Mouse (Mus musculus) cortical plate, adult 2 months (tissue): ENCODE data around the gene Inhbc. TPM values are rescaled to one million over a fixed set of nuclear protein-coding genes. Genes with fewer than 3 reads are reported as not detected.

Experiments used
- H3K27ac ChIP-seq: fragments of 200-500 bp; 2 replicates; pipeline ENCODE4 v1.5.1; 2012; ENCODE audit warnings: low read length, control low read depth, inconsistent platforms; ENCODE audit not compliant: insufficient read depth
- H3K4me1 ChIP-seq: fragments of 200-500 bp; 2 replicates; pipeline ENCODE4 v1.6.1; 2011; ENCODE audit warnings: low read length; ENCODE audit not compliant: control insufficient read depth, insufficient read depth
- H3K4me3 ChIP-seq: fragments of 200-500 bp; 2 replicates; pipeline ENCODE4 v1.5.1; 2011; ENCODE audit warnings: mild to moderate bottlenecking, low read length, control low read depth; ENCODE audit not compliant: insufficient read depth
- CTCF ChIP-seq: fragments of 200-500 bp; IDR thresholded peaks from 2 replicates; pipeline ENCODE4 v1.5.1; 2011; ENCODE audit warnings: mild to moderate bottlenecking, control low read depth, low read length; ENCODE audit not compliant: insufficient read depth; ENCODE audit errors: extremely low read depth
- POLR2A ChIP-seq: fragments of 200-500 bp; IDR thresholded peaks from 2 replicates; pipeline ENCODE4 v1.6.1; 2011; ENCODE audit warnings: mild to moderate bottlenecking, low read length, control low read depth; ENCODE audit not compliant: insufficient read depth; ENCODE audit errors: extremely low read depth
- polyA plus RNA-seq: library from polyadenylated mRNA; depleted of rRNA; stranded (reverse); fragments of >200 nt; gene quantifications from 2 replicates; pipeline ENCODE4 v1.2.3, GENCODE M21; 2012

Gene Inhbc
- polyA plus RNA-seq, 1 experiment = not detected

DNA sequence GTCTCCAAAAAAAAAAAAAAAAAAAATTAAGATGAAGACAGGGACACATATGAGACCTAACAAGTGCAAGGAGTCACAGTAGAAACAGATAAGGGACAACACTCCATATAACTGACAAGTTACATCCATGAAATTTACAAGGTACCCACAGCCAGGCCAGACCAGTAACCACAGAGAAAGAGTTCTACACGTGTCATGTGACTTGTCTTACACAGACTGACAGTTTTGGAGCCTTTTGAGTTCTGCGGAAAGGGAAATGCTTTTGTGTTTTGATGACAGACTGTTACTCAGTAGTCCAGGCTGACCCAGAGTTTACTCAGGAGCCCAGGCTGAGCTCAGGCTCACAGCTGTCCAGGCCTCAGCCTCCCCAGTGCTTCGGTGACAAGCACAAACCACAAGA is 27.2 kb downstream of the Inhbc start:
- Histone ChIP-seq H3K4me1 (peaks cover 1% of the 10 kb centered on the region; the same call in 1 of the 2 replicates), H3K27ac (no peak overlapping the region), H3K4me3 (no peak overlapping the region)
- TF ChIP-seq CTCF (no peak), POLR2A (no peak)

DNA sequence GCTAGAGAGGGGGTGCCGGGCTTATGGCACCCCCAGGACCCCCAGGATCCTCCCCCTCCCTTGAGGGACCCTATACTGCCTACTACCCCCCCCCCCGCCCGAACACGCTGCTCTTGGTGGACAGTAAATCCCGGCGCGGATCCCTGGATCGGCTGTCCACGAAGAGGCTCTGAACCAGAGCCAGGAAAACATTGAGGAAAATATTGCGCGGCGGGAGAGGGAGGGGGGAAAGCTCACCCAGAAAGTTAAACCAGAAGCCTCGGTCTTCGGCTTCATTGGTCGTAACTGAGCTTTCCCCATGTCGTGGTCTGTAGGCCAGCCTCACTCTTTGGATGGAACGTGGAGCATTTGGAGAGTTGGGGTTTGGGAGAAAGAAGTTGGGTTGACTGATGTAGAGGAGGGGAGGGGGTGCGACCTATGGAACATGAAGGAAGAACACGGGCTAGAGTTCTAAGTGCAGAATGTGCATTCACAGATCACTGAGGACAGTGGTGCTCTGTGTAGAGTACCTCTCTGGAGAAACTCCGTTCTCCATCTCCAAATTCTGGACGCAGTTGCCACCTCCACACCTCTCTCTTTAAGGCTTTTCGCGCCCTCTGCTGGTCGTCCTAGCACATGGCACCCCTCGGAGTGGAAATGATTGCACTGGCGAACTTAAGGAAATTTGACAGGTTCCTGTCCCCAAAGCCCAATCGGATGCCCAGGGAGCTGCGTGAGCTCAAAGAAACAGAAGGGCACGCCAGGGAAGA is 28.2 kb downstream of the Inhbc start, which contains the start of gene Gli1:
Gene Gli1 (minus strand): TSS at position 84 of the 749 bp plus-strand sequence.
- peak within 1 kb of the TSS; percentile 19; the same call in 1 of the 2 replicates for H3K4me3 ChIP-seq
- peaks cover 1% of the 10 kb centered on the region; the same call in 1 of the 2 replicates for H3K4me1 ChIP-seq
- no peak within 1 kb of the TSS for H3K27ac ChIP-seq
- no peak for TF ChIP-seq POLR2A
- TF ChIP-seq CTCF = peak; percentile 78

DNA sequence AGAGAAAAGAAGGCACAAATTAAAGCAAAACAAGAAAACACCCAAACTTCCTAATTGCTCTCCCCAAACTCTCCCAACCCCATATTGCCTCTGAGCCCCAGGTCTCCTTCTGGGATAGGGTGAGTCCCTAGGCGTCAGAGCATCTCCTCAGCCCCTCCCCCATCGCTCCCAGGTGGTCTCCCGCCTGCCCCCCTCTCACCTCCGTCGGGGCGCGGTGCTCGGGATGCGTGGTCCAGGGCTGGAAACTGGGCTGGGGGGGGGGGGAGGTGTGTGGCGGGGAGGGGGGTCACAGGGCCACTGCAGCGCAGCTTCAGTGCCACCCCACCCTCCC is 28.9 kb downstream of the Inhbc start:
- TF ChIP-seq POLR2A = no peak
- TF ChIP-seq CTCF = no peak
- Histone ChIP-seq H3K27ac (no peak overlapping the region), H3K4me1 (peaks cover 1% of the 10 kb centered on the region; the same call in 1 of the 2 replicates), H3K4me3 (0 out of 2 replicates have a peak overlapping the region, but pooled peaks have one; percentile 19)

DNA sequence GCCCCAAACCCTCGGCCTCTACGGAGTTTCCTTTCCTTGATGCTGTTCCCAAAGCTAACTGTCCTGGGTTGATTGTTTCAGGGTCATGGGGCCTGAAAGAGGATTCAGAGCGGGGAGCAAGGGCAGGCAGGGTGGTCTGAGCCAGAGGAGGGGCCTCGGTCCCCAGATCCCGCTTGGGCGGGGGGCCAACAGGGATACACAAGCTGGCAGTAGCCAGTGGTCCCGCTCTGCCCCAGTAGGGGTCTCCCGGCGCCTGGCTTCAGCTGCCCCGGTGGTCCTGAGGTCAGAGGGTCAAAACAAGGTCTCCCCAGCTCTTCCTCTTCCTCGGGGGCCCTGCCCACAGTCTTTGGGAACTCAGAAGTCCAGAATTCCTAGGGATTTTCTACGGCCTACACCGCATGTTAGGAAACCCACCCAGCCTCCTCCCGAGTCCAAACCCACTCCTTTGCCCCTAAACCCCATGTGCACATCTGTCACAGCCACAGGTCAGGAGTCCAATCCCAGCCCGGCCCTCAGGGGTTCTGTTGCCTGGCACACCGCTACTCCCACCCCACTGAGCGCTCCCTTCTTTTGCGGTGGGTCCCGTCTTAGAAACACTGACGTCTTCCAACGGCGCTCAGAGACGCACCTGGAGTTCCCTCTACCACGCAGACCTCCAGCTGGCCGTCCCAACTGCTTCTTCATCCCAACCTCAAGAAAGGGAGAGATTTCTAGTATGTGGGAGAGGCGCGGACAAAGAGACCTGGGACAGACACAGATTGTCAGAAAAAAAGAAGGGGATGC is 29.5 kb downstream of the Inhbc start:
- no peak for TF ChIP-seq CTCF
- TF ChIP-seq POLR2A = no peak
- Histone ChIP-seq H3K27ac (no peak overlapping the region), H3K4me3 (no peak overlapping the region), H3K4me1 (peaks cover 1% of the 10 kb centered on the region; the same call in 1 of the 2 replicates)

DNA sequence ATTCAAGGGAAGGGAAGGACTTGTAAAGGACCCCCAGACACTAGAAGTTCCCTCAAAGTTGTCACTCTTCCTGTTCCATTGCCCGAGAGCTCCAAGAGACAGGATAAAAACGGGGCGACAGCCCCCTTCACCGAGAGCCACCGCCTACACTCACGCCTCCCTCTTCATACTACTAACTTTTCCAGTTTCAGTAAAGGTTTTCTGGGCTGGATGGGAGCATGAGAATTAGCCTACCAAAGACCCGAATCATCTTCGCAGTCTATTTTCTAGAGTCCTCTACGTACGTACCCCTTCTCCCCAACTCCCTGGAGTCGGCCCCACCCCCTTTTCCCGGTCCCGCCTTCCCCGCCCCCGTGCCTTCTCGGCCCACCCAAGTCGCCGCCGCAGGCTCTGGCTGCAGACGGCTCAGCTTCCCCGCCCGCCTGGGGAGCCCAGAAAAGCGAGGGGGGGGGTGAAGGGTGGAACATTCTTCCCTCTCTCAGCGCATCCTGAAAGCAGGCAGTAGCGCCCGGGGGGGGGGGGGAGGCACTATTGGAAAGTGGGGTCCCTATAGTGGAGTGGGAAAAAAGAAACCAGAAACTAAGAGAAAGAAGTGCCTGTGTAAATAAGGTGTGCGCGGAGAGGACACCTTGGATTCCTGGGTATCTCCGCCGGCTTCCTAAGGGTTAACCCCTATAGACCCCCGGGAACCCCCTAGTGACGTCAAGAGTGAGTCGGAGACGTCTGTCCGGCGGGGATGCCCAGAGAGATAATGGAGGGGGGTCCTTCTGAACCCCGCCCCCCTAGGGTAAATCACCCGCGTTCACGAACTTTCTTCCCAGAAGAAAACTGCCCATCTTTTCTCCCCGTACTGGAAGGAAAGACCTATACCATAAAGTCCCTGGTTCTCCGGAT is 30.3 kb downstream of the Inhbc start:
- no peak for TF ChIP-seq CTCF
- TF ChIP-seq POLR2A = no peak
- Histone ChIP-seq H3K4me3 (peak overlapping the region; percentile 38), H3K4me1 (peaks cover 1% of the 10 kb centered on the region; the same call in 1 of the 2 replicates), H3K27ac (no peak overlapping the region)

DNA sequence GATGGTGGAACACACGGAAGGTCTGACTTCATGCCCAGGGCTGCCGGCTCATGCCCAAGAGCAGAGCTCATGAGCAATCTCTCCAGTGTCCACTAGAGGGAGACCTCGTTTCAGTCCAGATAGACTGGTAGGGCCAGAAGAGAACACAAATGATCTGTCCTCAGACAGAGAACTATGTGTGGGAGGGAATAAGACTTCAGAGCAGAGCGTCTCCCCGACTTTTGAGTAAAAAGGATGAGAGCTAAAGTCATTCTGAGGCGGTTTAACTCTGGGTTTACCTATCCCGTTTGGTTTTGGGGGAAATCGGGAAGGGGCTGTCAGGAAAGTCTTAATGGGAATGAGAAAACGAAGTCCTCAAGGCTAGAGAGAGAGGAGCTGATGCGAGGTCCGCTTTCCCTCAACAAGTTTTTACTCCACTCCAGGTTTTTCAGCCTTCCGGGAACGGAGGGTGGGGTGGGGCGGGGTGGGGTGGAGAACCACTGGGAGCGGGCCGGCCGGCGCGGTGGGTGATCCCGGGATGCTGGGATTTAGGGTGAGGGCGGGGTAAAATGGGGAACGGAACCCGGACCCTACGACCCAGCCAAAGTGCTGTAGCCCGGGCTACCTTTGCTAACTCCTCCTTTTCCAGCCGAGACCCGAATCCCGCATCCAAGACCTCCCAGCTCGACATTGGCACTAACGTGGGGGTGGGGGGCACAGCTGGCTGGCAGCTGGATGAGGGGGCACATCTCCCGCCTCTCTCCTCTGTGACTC is 31.1 kb downstream of the Inhbc start:
- TF ChIP-seq POLR2A = no peak
- TF ChIP-seq CTCF = peak; percentile 91
- Histone ChIP-seq H3K27ac (no peak overlapping the region), H3K4me1 (peaks cover 1% of the 10 kb centered on the region; the same call in 1 of the 2 replicates), H3K4me3 (peak overlapping the region; percentile 38)

DNA sequence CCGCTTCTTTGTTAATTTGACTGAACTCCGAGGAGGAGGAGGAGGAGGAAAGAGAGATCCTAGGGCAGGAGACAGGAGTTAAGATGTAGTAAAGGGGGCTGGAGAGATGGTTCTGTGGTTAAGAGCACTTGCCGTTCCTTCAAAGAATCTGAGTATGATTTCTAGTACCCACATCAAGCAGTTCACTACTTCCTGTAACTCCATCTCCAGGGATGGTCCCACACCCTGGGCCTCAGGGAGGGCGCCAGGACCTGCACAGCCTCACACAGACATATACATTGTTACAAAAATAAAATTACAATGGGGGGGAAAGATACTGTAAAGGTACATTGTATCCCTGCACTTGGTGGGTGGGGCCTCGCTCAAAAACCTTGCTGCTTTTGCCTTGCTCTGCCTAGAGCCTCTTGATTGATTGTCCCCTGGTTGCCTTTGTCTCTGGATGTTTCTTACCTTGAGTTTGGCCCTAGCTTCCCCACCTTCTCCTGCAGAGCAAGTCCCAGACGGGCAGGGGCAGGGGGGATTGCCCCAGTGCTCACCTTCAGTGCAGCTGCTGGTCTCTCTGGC is 32.6 kb downstream of the Inhbc start:
- Histone ChIP-seq H3K4me3 (no peak overlapping the region), H3K4me1 (peaks cover 1% of the 10 kb centered on the region; the same call in 1 of the 2 replicates), H3K27ac (no peak overlapping the region)
- TF ChIP-seq POLR2A = no peak
- no peak for TF ChIP-seq CTCF

DNA sequence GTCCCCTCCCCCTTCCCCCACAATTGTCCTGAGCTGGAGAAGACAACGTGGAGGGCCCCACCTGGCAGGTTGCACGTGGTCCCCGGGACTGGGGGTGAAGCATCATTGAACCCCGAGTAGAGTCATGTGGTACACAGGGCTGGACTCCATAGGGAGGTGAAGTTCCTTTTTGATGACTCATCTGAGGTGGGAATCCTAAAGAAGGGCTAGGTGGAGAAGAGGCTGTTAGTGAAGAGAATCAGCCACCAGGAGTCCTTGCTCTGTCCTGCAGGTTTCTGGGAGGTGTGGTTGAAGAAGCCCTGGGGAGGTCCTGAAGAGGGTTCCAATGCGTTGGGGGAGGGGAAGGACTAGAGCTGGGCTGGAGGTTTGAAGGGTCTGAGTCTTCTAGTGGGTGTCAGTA is 33.3 kb downstream of the Inhbc start:
- H3K27ac ChIP-seq = no peak overlapping the region
- TF ChIP-seq CTCF = no peak
- no peak for TF ChIP-seq POLR2A
- H3K4me3 ChIP-seq = no peak overlapping the region
- peaks cover 1% of the 10 kb centered on the region; the same call in 1 of the 2 replicates for H3K4me1 ChIP-seq

DNA sequence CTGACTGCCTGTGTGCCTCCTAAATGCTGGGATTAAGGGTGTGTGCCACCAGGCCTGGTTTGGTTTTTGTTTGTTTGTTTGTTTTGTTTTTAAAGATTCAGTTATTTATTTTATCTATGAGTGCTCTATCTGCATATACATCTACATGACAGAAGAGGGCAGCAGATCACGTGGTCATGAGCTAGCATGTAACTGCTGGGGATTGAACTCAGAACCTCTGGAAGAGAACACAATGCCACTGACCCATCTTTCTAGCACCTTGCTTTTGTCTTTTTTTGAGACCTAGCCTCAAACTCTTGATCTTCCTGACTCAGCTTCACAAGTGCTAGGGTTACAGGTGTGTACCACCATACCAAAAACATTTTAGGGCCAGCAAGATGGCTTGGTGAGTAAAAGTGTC is 35.0 kb downstream of the Inhbc start:
- TF ChIP-seq CTCF (no peak), POLR2A (no peak)
- no peak overlapping the region for H3K27ac ChIP-seq
- no peak overlapping the region for H3K4me3 ChIP-seq
- peaks cover 1% of the 10 kb centered on the region; the same call in 1 of the 2 replicates for H3K4me1 ChIP-seq
